ENCODE assay signal across 9 mouse cellular contexts in the genomic region with DNA sequence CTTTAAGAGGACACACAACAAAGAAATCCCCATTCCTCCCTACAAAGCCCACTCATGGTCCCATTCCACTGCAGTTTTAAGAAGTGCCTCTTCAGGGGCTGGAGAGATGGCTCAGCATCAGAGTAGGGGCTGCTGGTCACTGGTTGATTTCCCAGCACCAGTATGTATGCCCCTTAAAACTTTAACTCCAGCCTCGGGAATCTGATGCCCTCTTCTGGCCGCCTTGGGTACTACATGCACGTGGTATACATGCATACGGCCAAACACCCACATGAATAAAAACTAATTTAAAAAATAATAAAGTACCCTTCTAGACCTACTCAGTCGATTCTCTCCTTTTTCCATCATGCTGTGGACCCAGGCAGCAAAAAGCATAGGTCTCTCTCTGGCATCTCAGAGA. TPM values are rescaled to one million over a fixed set of nuclear protein-coding genes. Genes with fewer than 3 reads are reported as not detected.
DNase-seq lines count a peak whose midpoint lies in the region; ATAC-seq and TF ChIP-seq lines count a peak whose summit lies in the region.
"Had no signal": no experiment of that assay in that cellular context is flagged by ENCODE, and none has a peak within 500 bp of the region (broad histone marks: within the 10 kb centered on the region; RNA-seq: fewer than 3 reads in every experiment).

No protein-coding gene starts in this region.

- H3K36me3 ChIP-seq in liver, embryonic 14.5 days (replicated peaks; ENCODE audit: control insufficient read depth, insufficient read depth, low read depth) = no peaks in the 10 kb centered on the region

- no peaks in the 10 kb centered on the region for H3K9me3 ChIP-seq in liver, embryonic 14.5 days (ENCODE audit: control insufficient read depth, low read length)
- H3K9me3 ChIP-seq: midbrain, embryonic 12.5 days had no signal

- peak; percentile 80 for TF ChIP-seq CTCF in liver, embryonic 14.5 days (IDR thresholded peaks at IDR 0.05; ENCODE audit: low read depth)

- H3K4me3 ChIP-seq in liver, embryonic 14.5 days (ENCODE audit: insufficient read depth in 1 of 2, low read depth in 2 of 2, low read length in 2 of 2) = no peak overlapping the region
- H3K4me3 ChIP-seq: midbrain, embryonic 12.5 days had no signal

- WGBS in liver, embryonic 14.5 days (ENCODE audit: insufficient replicate concordance) = 7% methylated on average over 5 of the region's 5 CpGs

- H3K4me2 ChIP-seq in liver, embryonic 14.5 days (ENCODE audit: low read depth) = no peak overlapping the region
- H3K4me2 ChIP-seq: midbrain, embryonic 12.5 days had no signal

- no peaks in the 10 kb centered on the region for H3K4me1 ChIP-seq in liver, embryonic 14.5 days (replicated peaks; ENCODE audit: control insufficient read depth in 2 of 2, insufficient read depth in 2 of 2, low read length in 1 of 2)
- H3K4me1 ChIP-seq: midbrain, embryonic 12.5 days had no signal

- peak; percentile 42 to 52 for DNase-seq in left cerebral cortex, postnatal 25 days (ENCODE audit: low spot score in 2 of 2)
- no peak for DNase-seq in left cerebral cortex, adult 11 months (ENCODE audit: low spot score)
- DNase-seq in MEL-GATA-1-ER (ENCODE audit: extremely low read depth, low read depth) = peak; percentile 23
- DNase-seq in c-Kit-negative CD71-positive TER-119-positive erythroid progenitor cells, embryonic 14.5 days (ENCODE audit: low read depth, low spot score) = peak; percentile 27
- DNase-seq in gastrocnemius, postnatal 10 days = peak; percentile 82
- no peak for DNase-seq in liver, embryonic 14.5 days (ENCODE audit: low read depth in 3 of 3, low spot score in 3 of 3)
- DNase-seq in retina, postnatal 1 day = peak; percentile 60

- intact Hi-C loops in left cerebral cortex, postnatal 25 days (cut with DNase I) = loop anchor here (1.0 kb wide), 1 partner anchor 331 kb away; no protein-coding TSS in a partner anchor

- no peaks in the 10 kb centered on the region; the same call in 1 of the 2 replicates for H3K27me3 ChIP-seq in liver, embryonic 14.5 days (ENCODE audit: control insufficient read depth, insufficient read depth, low read length)
- H3K27me3 ChIP-seq: midbrain, embryonic 12.5 days had no signal

- no peak for TF ChIP-seq EP300 in liver, embryonic 14.5 days (IDR thresholded peaks at IDR 0.05; ENCODE audit: low read depth)

- no peak for ATAC-seq in liver, embryonic 14.5 days (ENCODE audit: insufficient read depth)
- no peak for ATAC-seq in erythroid progenitor cell, adult 5-6 weeks (replicated peaks; ENCODE audit: low FRiP score, poor library complexity, severe bottlenecking)

- H3K27ac ChIP-seq in liver, embryonic 14.5 days = no peak overlapping the region
- H3K27ac ChIP-seq: midbrain, embryonic 12.5 days had no signal

- H3K9ac ChIP-seq in liver, embryonic 14.5 days (replicated peaks) = no peak overlapping the region
- H3K9ac ChIP-seq: midbrain, embryonic 12.5 days had no signal

RNA-seq across cellular contexts. Expression of gene Gabbr2, which starts 28.9 kb away (rescaled TPM):
- total RNA-seq in left cerebral cortex, postnatal 25 days (2021) = 100 to 1,000 TPM; 270 to 276 TPM
- total RNA-seq in gastrocnemius, postnatal 10 days (2021) = under 1 TPM; 0.47 to 0.54 TPM
- 0.03 and 0.07 TPM in 2 replicates for polyA plus RNA-seq in liver, embryonic 14.5 days (2012; rRNA removed)
- polyA plus RNA-seq in liver, embryonic 14.5 days (2014; fragmentation: Nextera tagmentation; extraction: Ambion mirVana) = not detected in 2 replicates
- total RNA-seq in erythroid progenitor cell, adult 5-6 weeks (2015; ENCODE audit: low replicate concordance) = not detected in 2 replicates
- total RNA-seq in erythroid progenitor cell, adult 5-6 weeks (2017; ENCODE audit: low replicate concordance) = 0.38 and 1.2 TPM in 2 replicates

RNA-seq across cellular contexts. Expression of gene Anks6, which starts 36.7 kb away (rescaled TPM):
- 10 to 100 TPM; 18.6 to 21.1 TPM for total RNA-seq in left cerebral cortex, postnatal 25 days (2021)
- total RNA-seq in gastrocnemius, postnatal 10 days (2021) = 1 to 10 TPM; 4.7 to 7.1 TPM
- 0.13 and 0.23 TPM in 2 replicates for polyA plus RNA-seq in liver, embryonic 14.5 days (2012; rRNA removed)
- polyA plus RNA-seq in liver, embryonic 14.5 days (2014; fragmentation: Nextera tagmentation; extraction: Ambion mirVana) = 0.05 and 0.19 TPM in 2 replicates
- not detected in 2 replicates for total RNA-seq in erythroid progenitor cell, adult 5-6 weeks (2015; ENCODE audit: low replicate concordance)
- not detected in 2 replicates for total RNA-seq in erythroid progenitor cell, adult 5-6 weeks (2017; ENCODE audit: low replicate concordance)

Comparison
In these comparisons a context has a peak if more than half of its experiments do, and no peak if none do; other contexts are left out.
1. DNase-seq: peak in left cerebral cortex, postnatal 25 days (2 of 2), MEL-GATA-1-ER (single experiment), c-Kit-negative CD71-positive TER-119-positive erythroid progenitor cells, embryonic 14.5 days (single experiment), gastrocnemius, postnatal 10 days (single experiment) and retina, postnatal 1 day (single experiment); none in left cerebral cortex, adult 11 months (single experiment) and liver, embryonic 14.5 days (0 of 3).
2. RNA of gene Gabbr2, which starts 28.9 kb away (total RNA-seq): 270 to 276 TPM in left cerebral cortex, postnatal 25 days; 0.47 to 0.54 TPM in gastrocnemius, postnatal 10 days and 0.38 to 1.2 TPM in erythroid progenitor cell, adult 5-6 weeks; every median in the first group is over 100 times any median in the second.
3. RNA of gene Anks6, which starts 36.7 kb away (total RNA-seq): 18.6 to 21.1 TPM in left cerebral cortex, postnatal 25 days and 4.7 to 7.1 TPM in gastrocnemius, postnatal 10 days; not detected in erythroid progenitor cell, adult 5-6 weeks; every median in the first group is over 4 times any median in the second.